Mouse (Mus musculus) bone marrow macrophage, adult 2 months (primary cell): ENCODE results near the gene Rabif.

Source experiments
- CTCF ChIP-seq: IDR thresholded peaks from 2 replicates; pipeline ENCODE4 v1.5.1; 2012; ENCODE audit warnings: low read depth, mild to moderate bottlenecking, low read length, moderate library complexity
- POLR2A ChIP-seq: IDR thresholded peaks from 2 replicates; pipeline ENCODE4 v1.6.1; 2012; ENCODE audit warnings: mild to moderate bottlenecking, low read depth, low read length, borderline replicate concordance

- TF ChIP-seq POLR2A (no peak), CTCF (no peak)
Observed at GRCm38 (mm10) chr1:134525015-134525414, 30.6 kb downstream of the Rabif start.
